Mouse (Mus musculus): ENCODE measurements at regions not wholly inside any gene's neighbourhood (a gene's known extent, or its start where the extent isn't known, plus 50 kb on each side); places are given as distances from the start of the nearest gene placed in this dataset.

DNA sequence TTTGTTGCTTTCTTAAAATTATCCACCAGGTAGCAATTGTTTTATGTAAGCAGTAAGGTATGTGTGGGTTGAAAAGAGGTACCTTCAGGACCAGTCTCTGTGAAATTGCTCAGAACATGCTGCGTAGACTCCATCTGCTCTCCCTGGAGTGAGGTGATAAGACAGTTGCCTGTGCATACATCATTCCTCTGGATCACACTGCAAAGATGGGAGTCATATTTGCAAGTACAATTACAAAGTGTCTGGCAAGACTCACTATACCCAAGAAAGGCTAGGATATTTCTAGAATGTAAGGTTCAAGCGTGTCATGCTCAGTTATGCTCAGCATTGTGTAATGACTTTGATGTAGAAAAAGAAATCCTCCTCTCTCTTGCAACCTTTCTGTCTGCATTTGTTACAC, 1283.5 kb upstream of the Slc10a2 start:
- ATAC-seq (ENCODE audit: low FRiP score, low TSS enrichment) = no peak
- Histone ChIP-seq H3K9me3 (ENCODE audit: control insufficient read depth, low read length) (no peaks in the 10 kb centered on the region), H3K4me1 (replicated peaks; ENCODE audit: control insufficient read depth, insufficient read depth) (no peaks in the 10 kb centered on the region), H3K4me3 (ENCODE audit: low read depth, low read length) (no peak overlapping the region), H3K9ac (ENCODE audit: low read length) (no peak overlapping the region), H3K27ac (replicated peaks) (no peak overlapping the region), H3K27me3 (ENCODE audit: control insufficient read depth, insufficient read depth, low read length) (no peaks in the 10 kb centered on the region), H3K4me2 (replicated peaks; ENCODE audit: low read depth) (no peak overlapping the region), H3K36me3 (ENCODE audit: control insufficient read depth, insufficient read depth, low read length) (no peaks in the 10 kb centered on the region)
- TF ChIP-seq CTCF (IDR thresholded peaks at IDR 0.05; ENCODE audit: low read depth) = no peak
- TF ChIP-seq EP300 (optimal IDR thresholded peaks at IDR 0.05) = no peak
- DNase-seq (ENCODE audit: low spot score) = no peak
- 77% methylated on average over 2 of the region's 2 CpGs for WGBS

DNA sequence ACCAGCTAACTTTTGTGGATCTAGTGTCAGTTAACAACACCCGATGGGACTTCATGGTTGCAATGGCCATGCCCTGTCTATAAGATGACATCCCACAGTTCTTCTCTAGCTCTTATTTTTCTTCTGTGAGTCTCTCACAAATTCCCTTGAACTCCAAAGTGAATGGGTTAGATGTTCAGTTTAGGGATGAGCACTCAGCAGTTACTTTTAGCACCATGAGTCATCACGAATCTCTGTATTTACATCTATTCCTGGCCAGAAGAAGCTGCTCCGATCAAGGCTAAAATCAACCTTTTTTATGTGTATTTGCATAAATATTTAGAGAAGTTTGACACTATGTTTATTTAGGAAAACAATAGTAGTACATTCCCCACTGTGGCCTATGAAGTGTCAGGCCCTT, 1269.6 kb upstream of the Slc10a2 start:
- Histone ChIP-seq H3K4me3 (ENCODE audit: low read depth, low read length) (no peak overlapping the region), H3K4me1 (replicated peaks; ENCODE audit: control insufficient read depth, insufficient read depth) (no peaks in the 10 kb centered on the region), H3K9me3 (ENCODE audit: control insufficient read depth, low read length) (no peaks in the 10 kb centered on the region), H3K27me3 (ENCODE audit: control insufficient read depth, insufficient read depth, low read length) (no peaks in the 10 kb centered on the region), H3K4me2 (replicated peaks; ENCODE audit: low read depth) (no peak overlapping the region), H3K36me3 (ENCODE audit: control insufficient read depth, insufficient read depth, low read length) (no peaks in the 10 kb centered on the region), H3K27ac (replicated peaks) (no peak overlapping the region), H3K9ac (ENCODE audit: low read length) (no peak overlapping the region)
- 44% methylated on average over 3 of the region's 3 CpGs for WGBS
- TF ChIP-seq CTCF (IDR thresholded peaks at IDR 0.05; ENCODE audit: low read depth) (no peak), EP300 (optimal IDR thresholded peaks at IDR 0.05) (no peak)
- DNase-seq (ENCODE audit: low spot score) = no peak
- no peak for ATAC-seq (ENCODE audit: low FRiP score, low TSS enrichment)

DNA sequence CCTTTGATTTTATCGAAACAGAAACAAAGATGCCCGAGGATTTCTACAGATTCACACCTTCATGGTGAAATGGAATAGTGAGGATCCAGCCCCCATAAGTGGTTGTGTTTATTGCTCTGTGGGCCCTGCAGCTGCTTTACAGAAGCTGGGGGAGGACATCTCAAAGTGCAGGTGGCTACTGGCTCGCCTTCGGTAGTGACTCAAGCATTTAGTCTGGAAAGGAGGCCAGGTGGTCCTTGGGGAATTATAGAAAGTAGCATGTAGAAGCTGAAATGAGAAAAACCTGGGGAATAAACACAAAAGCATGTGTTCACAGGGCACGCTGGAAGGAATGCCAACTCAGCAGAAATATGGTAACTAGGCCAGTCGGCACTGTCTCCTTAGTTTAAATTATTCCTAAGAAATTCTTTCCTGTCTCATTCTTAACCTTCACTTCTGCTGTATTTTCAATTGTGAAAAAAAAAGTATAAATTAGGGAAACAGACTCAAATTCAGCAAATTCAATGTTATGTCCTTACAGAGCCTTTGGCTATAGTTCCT, 1256.3 kb upstream of the Slc10a2 start:
- Histone ChIP-seq H3K4me2 (replicated peaks; ENCODE audit: low read depth) (no peak overlapping the region), H3K27ac (replicated peaks) (no peak overlapping the region), H3K4me1 (replicated peaks; ENCODE audit: control insufficient read depth, insufficient read depth) (no peaks in the 10 kb centered on the region), H3K9me3 (ENCODE audit: control insufficient read depth, low read length) (no peaks in the 10 kb centered on the region), H3K36me3 (ENCODE audit: control insufficient read depth, insufficient read depth, low read length) (no peaks in the 10 kb centered on the region), H3K27me3 (ENCODE audit: control insufficient read depth, insufficient read depth, low read length) (no peaks in the 10 kb centered on the region), H3K4me3 (ENCODE audit: low read depth, low read length) (no peak overlapping the region), H3K9ac (ENCODE audit: low read length) (no peak overlapping the region)
- DNase-seq (ENCODE audit: low spot score) (no peak), ATAC-seq (ENCODE audit: low FRiP score, low TSS enrichment) (no peak)
- TF ChIP-seq EP300 (optimal IDR thresholded peaks at IDR 0.05) = no peak
- no peak for TF ChIP-seq CTCF (IDR thresholded peaks at IDR 0.05; ENCODE audit: low read depth)
- WGBS = 77% methylated on average over 6 of the region's 6 CpGs

DNA sequence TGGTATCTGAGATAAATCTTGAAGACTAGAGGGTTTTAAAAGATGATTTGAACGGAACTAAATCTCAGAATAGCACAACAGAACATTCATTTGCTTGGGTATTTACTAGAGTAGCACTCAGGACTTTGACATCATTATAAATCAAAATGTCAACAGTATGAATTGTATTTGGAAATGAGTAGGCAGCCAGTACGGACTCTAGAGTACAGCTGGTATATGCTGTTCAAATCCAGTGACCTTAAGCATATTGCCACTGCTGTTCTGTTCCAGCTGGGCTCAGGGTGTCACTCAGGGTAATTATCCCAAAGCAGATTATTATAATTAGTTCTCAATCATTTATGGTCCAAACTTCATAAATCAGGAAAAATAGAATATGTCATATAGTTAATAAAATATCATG, 1252.7 kb upstream of the Slc10a2 start:
- no peak for ATAC-seq (ENCODE audit: low FRiP score, low TSS enrichment)

DNA sequence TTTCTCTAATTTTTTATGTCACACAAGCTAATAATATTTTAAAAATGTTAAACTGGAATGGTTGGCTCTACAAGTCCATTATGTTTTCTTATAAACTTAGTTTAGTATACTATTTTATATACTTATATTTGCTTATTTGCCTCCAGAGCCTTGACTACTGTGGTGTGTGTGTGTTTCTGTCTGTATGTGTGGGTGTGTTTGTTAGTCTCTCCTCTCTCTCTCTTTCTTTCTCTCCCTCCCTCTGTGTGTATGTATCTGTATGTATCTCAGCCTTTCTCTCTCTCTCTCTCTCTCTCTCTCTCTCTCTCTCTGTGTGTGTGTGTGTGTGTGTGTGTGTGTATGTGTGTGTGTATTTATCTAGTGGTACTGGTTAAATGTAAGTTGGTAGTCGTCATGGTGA, 1245.3 kb upstream of the Slc10a2 start:
- Histone ChIP-seq H3K9ac (ENCODE audit: low read length) (no peak overlapping the region), H3K4me3 (ENCODE audit: low read depth, low read length) (no peak overlapping the region)

More for the DNA sequence above, 1252.7 kb upstream of the Slc10a2 start:
- Histone ChIP-seq H3K27ac (replicated peaks) (no peak overlapping the region), H3K4me2 (replicated peaks; ENCODE audit: low read depth) (no peak overlapping the region), H3K4me3 (ENCODE audit: low read depth, low read length) (no peak overlapping the region), H3K9me3 (ENCODE audit: control insufficient read depth, low read length) (no peaks in the 10 kb centered on the region), H3K27me3 (ENCODE audit: control insufficient read depth, insufficient read depth, low read length) (no peaks in the 10 kb centered on the region), H3K9ac (ENCODE audit: low read length) (no peak overlapping the region), H3K4me1 (replicated peaks; ENCODE audit: control insufficient read depth, insufficient read depth) (no peaks in the 10 kb centered on the region), H3K36me3 (ENCODE audit: control insufficient read depth, insufficient read depth, low read length) (no peaks in the 10 kb centered on the region)
- 28% methylated on average over 2 of the region's 2 CpGs for WGBS
- TF ChIP-seq EP300 (optimal IDR thresholded peaks at IDR 0.05) = no peak
- TF ChIP-seq CTCF (IDR thresholded peaks at IDR 0.05; ENCODE audit: low read depth) = no peak
- no peak for DNase-seq (ENCODE audit: low spot score)

DNA sequence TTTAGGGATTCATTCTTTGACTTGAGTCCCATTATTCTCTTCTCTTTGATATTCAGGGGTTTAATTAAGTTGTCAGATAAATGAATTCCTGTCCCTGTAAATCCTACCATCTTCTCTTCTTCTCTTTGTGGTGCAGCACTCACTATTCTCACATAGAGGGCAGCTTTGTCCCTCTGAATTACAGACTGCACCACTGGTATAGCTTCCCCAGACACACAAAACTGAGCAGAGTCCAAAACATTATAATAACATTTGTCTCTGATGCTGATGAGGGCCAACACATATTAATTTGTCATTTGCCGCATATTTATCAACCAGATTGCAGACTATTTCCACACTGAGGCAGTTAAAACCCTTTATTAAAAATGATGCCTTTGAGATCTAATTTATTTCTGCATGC, 1244.9 kb upstream of the Slc10a2 start:
- no peak overlapping the region for H3K9ac ChIP-seq (ENCODE audit: low read length)
- no peak overlapping the region for H3K27ac ChIP-seq (replicated peaks)
- no peaks in the 10 kb centered on the region for H3K9me3 ChIP-seq (ENCODE audit: control insufficient read depth, low read length)
- H3K27me3 ChIP-seq (ENCODE audit: control insufficient read depth, insufficient read depth, low read length) = no peaks in the 10 kb centered on the region
- no peak overlapping the region for H3K4me2 ChIP-seq (replicated peaks; ENCODE audit: low read depth)
- TF ChIP-seq EP300 (optimal IDR thresholded peaks at IDR 0.05) = no peak
- TF ChIP-seq CTCF (IDR thresholded peaks at IDR 0.05; ENCODE audit: low read depth) = peak; percentile 50
- no peak for DNase-seq (ENCODE audit: low spot score)
- no peak overlapping the region for H3K4me3 ChIP-seq (ENCODE audit: low read depth, low read length)
- no peaks in the 10 kb centered on the region for H3K36me3 ChIP-seq (ENCODE audit: control insufficient read depth, insufficient read depth, low read length)
- WGBS = 54% methylated on average over 1 of the region's 1 CpGs
- no peaks in the 10 kb centered on the region for H3K4me1 ChIP-seq (replicated peaks; ENCODE audit: control insufficient read depth, insufficient read depth)
- no peak for ATAC-seq (ENCODE audit: low FRiP score, low TSS enrichment)

More for the DNA sequence above, 1245.3 kb upstream of the Slc10a2 start:
- Histone ChIP-seq H3K4me1 (replicated peaks; ENCODE audit: control insufficient read depth, insufficient read depth) (no peaks in the 10 kb centered on the region), H3K27me3 (ENCODE audit: control insufficient read depth, insufficient read depth, low read length) (no peaks in the 10 kb centered on the region), H3K36me3 (ENCODE audit: control insufficient read depth, insufficient read depth, low read length) (no peaks in the 10 kb centered on the region), H3K27ac (replicated peaks) (no peak overlapping the region), H3K9me3 (ENCODE audit: control insufficient read depth, low read length) (no peaks in the 10 kb centered on the region), H3K4me2 (replicated peaks; ENCODE audit: low read depth) (no peak overlapping the region)
- DNase-seq (ENCODE audit: low spot score) (no peak), ATAC-seq (ENCODE audit: low FRiP score, low TSS enrichment) (no peak)
- TF ChIP-seq CTCF (IDR thresholded peaks at IDR 0.05; ENCODE audit: low read depth) = no peak
- no peak for TF ChIP-seq EP300 (optimal IDR thresholded peaks at IDR 0.05)
- 60% methylated on average over 1 of the region's 1 CpGs for WGBS
